Mouse (Mus musculus) left cerebral cortex, postnatal 14 days (tissue): Measurements from ENCODE around the gene Slx4ip. TPM values are rescaled to one million over a fixed set of nuclear protein-coding genes. Genes with fewer than 3 reads are reported as not detected.
A peak's percentile ranks its signal among the peaks of the same experiment; 100 is the strongest.

ENCODE experiments used
- DNase-seq, 2 experiments: peaks; one replicate each; pipeline ENCODE4 v3.0.0; 2021 to 2022; ENCODE audit warnings: low spot score in 2 of 2, mixed read lengths in 1 of 2
- intact Hi-C: fragments of 180-260 bp; cut with DNase I; formaldehyde crosslinking; loops from one replicate; pipeline ENCODE4 v1.15.1; 2025
- total RNA-seq, 2 experiments: library from RNA; stranded (reverse); gene quantifications; 2 replicates each; pipeline ENCODE4 v1.2.3; 2021

Slx4ip gene
- total RNA-seq, 2 experiments from 2014 or later = 9.1 to 9.4 TPM

GRCm38 (mm10) chr2:136936391-136937288 is 45.6 kb downstream of the Slx4ip start:
- intact Hi-C loops = no loop called here

GRCm38 (mm10) chr2:136938249-136938648 is 47.2 kb downstream of the Slx4ip start:
- DNase-seq = no peak
- intact Hi-C loops = no loop called here

More at GRCm38 (mm10) chr2:136936391-136937288, 45.6 kb downstream of the Slx4ip start:
- DNase-seq = no peak

GRCm38 (mm10) chr2:136946297-136946696 is 55.3 kb downstream of the Slx4ip start:
- DNase-seq = no peak
- intact Hi-C loops = no loop called here

- DNase-seq = no peak
- intact Hi-C loops = no loop called here
These were observed 56.5 kb downstream of the Slx4ip start for GRCm38 (mm10) chr2:136947500-136947899.

- intact Hi-C loops = no loop called here
- peak in 1 of 2 experiments; percentile 14 for DNase-seq
These were observed 56.9 kb downstream of the Slx4ip start for GRCm38 (mm10) chr2:136947937-136948336.

- intact Hi-C loops = no loop called here
- no peak for DNase-seq
These were observed 61.2 kb downstream of the Slx4ip start for GRCm38 (mm10) chr2:136952238-136952637.

- no peak for DNase-seq
- intact Hi-C loops = no loop called here
These were observed 64.9 kb downstream of the Slx4ip start for GRCm38 (mm10) chr2:136955726-136956571.

GRCm38 (mm10) chr2:136958697-136959096 is 67.7 kb downstream of the Slx4ip start:
- intact Hi-C loops = no loop called here
- no peak for DNase-seq

- intact Hi-C loops = no loop called here
- DNase-seq = no peak
These were observed 84.8 kb downstream of the Slx4ip start for GRCm38 (mm10) chr2:136975774-136976173.

- intact Hi-C loops = no loop called here
- no peak for DNase-seq
These were observed 88.2 kb downstream of the Slx4ip start for GRCm38 (mm10) chr2:136979056-136979772.

- no peak for DNase-seq
- intact Hi-C loops = no loop called here
These were observed 90.3 kb downstream of the Slx4ip start for GRCm38 (mm10) chr2:136981062-136981879.

- intact Hi-C loops = no loop called here
- DNase-seq = no peak
These were observed 92.9 kb downstream of the Slx4ip start for GRCm38 (mm10) chr2:136983959-136984358.

GRCm38 (mm10) chr2:136985998-136986730 is 95.1 kb downstream of the Slx4ip start:
- no peak for DNase-seq
- intact Hi-C loops = no loop called here

GRCm38 (mm10) chr2:136993116-136993515 is 102.1 kb downstream of the Slx4ip start:
- intact Hi-C loops = loop anchor here (10.0 kb wide), 1 partner anchor 742 kb away; no protein-coding TSS in a partner anchor
- DNase-seq = no peak

GRCm38 (mm10) chr2:136997104-136997503 is 106.1 kb downstream of the Slx4ip start:
- intact Hi-C loops = loop anchor here (10.0 kb wide), 1 partner anchor 738 kb away; no protein-coding TSS in a partner anchor
- no peak for DNase-seq

- DNase-seq = no peak
- intact Hi-C loops = no loop called here
These were observed 111.0 kb downstream of the Slx4ip start for GRCm38 (mm10) chr2:137002031-137002430.

- intact Hi-C loops = no loop called here
- DNase-seq = no peak
These were observed 115.6 kb downstream of the Slx4ip start for GRCm38 (mm10) chr2:137006656-137007055.

GRCm38 (mm10) chr2:137011980-137012379 is 121.0 kb downstream of the Slx4ip start:
- DNase-seq = no peak

More at GRCm38 (mm10) chr2:137011980-137012379, 121.0 kb downstream of the Slx4ip start:
- intact Hi-C loops = no loop called here
